Mouse (Mus musculus) C2C12 (cell line): Measurements from ENCODE around the gene Ttll12.

Experiments
- CEBPB ChIP-seq: IDR thresholded peaks from one replicate; pipeline ENCODE4 v1.6.1; 2011; ENCODE audit warnings: low read depth, mild to moderate bottlenecking, control low read depth, moderate library complexity
- CTCF ChIP-seq: IDR thresholded peaks from one replicate; pipeline ENCODE4 v1.5.1; 2011; ENCODE audit not compliant: control insufficient read depth, insufficient read depth, insufficient read length
- MAX ChIP-seq: IDR thresholded peaks from one replicate; pipeline ENCODE4 v1.6.1; 2011; ENCODE audit warnings: mild to moderate bottlenecking, control low read depth
- MYOD1 ChIP-seq: IDR thresholded peaks from one replicate; pipeline ENCODE4 v1.6.1; 2011; ENCODE audit warnings: low read depth; ENCODE audit not compliant: control insufficient read depth, insufficient read length
- MYOG ChIP-seq: IDR thresholded peaks from one replicate; pipeline ENCODE4 v1.6.1; 2011; ENCODE audit not compliant: control insufficient read depth, insufficient read length; ENCODE audit errors: extremely low read depth
- USF1 ChIP-seq: IDR thresholded peaks from one replicate; pipeline ENCODE4 v1.6.1; 2011; ENCODE audit warnings: low read depth, mild to moderate bottlenecking, control low read depth, moderate library complexity

DNA sequence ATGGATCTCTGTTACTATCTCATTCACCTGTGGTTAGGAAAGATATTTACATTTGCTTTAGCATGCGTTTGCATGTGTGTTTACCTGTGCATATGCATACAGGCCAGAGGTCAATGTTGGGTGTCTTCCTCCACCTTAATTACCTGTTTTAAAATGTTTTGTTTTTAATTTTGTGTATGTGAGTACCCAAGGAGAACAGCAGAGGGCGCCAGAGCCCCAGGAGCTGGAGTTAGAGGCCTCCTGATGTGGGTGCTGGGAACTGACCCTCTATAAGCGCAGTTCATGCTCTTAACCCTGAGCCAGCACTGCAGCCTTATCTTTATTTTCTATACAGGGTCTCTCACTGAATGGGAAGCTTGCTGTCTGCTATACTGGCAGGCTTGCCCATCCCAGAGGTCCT lies 34.8 kb upstream of the Ttll12 start:
- TF ChIP-seq CTCF = no peak
- TF ChIP-seq MYOG = no peak
- TF ChIP-seq USF1 = no peak
- TF ChIP-seq MAX = no peak
- TF ChIP-seq CEBPB = no peak
- TF ChIP-seq MYOD1 = no peak
